Mouse (Mus musculus) liver, postnatal 0 days (tissue): ENCODE results near the gene Antxrl.

Source experiments
- CTCF ChIP-seq: sonication (generic); IDR thresholded peaks from 2 replicates; pipeline ENCODE4 v1.5.1; 2016; ENCODE audit warnings: antibody characterized with exemption, low read depth
- EP300 ChIP-seq: IDR thresholded peaks from 2 replicates; pipeline ENCODE4 v1.6.1; 2016; ENCODE audit warnings: antibody characterized with exemption, low read depth, mild to moderate bottlenecking

DNA sequence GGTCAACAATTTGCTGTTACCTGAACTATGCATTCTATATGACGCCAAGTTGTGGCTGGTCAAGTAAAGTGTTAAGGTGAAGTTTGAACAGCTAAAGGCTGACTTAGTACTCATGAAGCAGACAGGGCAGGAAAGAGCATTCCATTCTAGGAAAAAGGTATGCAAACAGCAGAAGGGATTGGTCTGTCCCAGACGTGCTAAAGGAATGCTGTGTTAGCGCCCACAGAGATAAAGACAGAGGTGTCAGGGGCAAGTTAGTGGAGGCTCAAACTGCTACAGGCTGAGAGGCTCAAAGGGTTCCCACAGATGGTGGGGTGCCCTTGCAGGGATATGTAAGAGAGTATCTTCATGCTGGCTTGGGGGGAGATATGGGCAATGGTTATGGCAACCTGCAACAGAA is 51.3 kb downstream of the Antxrl start:
- no peak for TF ChIP-seq CTCF
- no peak for TF ChIP-seq EP300
